Mouse (Mus musculus) heart, embryonic 16.5 days (tissue): ENCODE data around the gene Gatd1. TPM values are rescaled to one million over a fixed set of nuclear protein-coding genes. Genes with fewer than 3 reads are reported as not detected.

Experiments used
- ATAC-seq: fragments of 200-750 bp; cut with Nextera tagmentation; replicated peaks from 2 replicates; pipeline ENCODE4 v1.8.0; 2017; ENCODE audit warnings: moderate number of reproducible peaks; ENCODE audit not compliant: insufficient read depth, low FRiP score; ENCODE audit errors: extremely low read depth
- H3K27ac ChIP-seq: fragments of 300-500 bp; sonication (generic); 2 replicates; pipeline ENCODE4 v1.5.1; 2014; ENCODE audit warnings: mild to moderate bottlenecking, low read length, control low read depth, moderate library complexity
- H3K27me3 ChIP-seq: fragments of 300-500 bp; sonication (generic); 2 replicates; pipeline ENCODE4 v1.6.1; 2014; ENCODE audit warnings: low read length, mixed read lengths; ENCODE audit not compliant: control insufficient read depth, insufficient read depth
- H3K36me3 ChIP-seq: fragments of 300-500 bp; sonication (generic); 2 replicates; pipeline ENCODE4 v1.6.1; 2014; ENCODE audit not compliant: control insufficient read depth, insufficient read depth
- H3K4me1 ChIP-seq: fragments of 300-500 bp; sonication (generic); 2 replicates; pipeline ENCODE4 v1.6.1; 2014; ENCODE audit warnings: low read length, mixed read lengths; ENCODE audit not compliant: control insufficient read depth, insufficient read depth
- H3K4me2 ChIP-seq: fragments of 300-500 bp; sonication (generic); 2 replicates; pipeline ENCODE4 v1.6.1; 2014; ENCODE audit warnings: low read depth, mild to moderate bottlenecking, control low read depth, low read length
- H3K4me3 ChIP-seq: fragments of 300-500 bp; sonication (generic); 2 replicates; pipeline ENCODE4 v1.5.1; 2014; ENCODE audit warnings: mild to moderate bottlenecking, control low read depth, low read length
- H3K9ac ChIP-seq: fragments of 300-500 bp; sonication (generic); 2 replicates; pipeline ENCODE4 v1.6.1; 2014; ENCODE audit warnings: low read length, control low read depth
- H3K9me3 ChIP-seq: fragments of 300-500 bp; sonication (generic); replicated peaks from 2 replicates; pipeline ENCODE4 v1.6.1; 2016; ENCODE audit warnings: low read length; ENCODE audit not compliant: control insufficient read depth
- WGBS: fragments of 180-500 bp; shearing (Covaris S2); extraction: QIAGEN DNeasy Blood & Tissue Kit; methylation state at CpG from one replicate; pipeline ENCODE4 v1.1.7; 2014; 5-methylcytosine and 5-hydroxymethylcytosine counted together
- polyA plus RNA-seq: library from polyadenylated mRNA; unstranded; fragments of >200 nt; fragmentation: Nextera tagmentation; extraction: Ambion mirVana; gene quantifications from 2 replicates; pipeline ENCODE4 v1.2.1, GENCODE M21; 2015

Gene Gatd1
- polyA plus RNA-seq, 1 experiment from 2014 or later = 28.0 TPM

DNA sequence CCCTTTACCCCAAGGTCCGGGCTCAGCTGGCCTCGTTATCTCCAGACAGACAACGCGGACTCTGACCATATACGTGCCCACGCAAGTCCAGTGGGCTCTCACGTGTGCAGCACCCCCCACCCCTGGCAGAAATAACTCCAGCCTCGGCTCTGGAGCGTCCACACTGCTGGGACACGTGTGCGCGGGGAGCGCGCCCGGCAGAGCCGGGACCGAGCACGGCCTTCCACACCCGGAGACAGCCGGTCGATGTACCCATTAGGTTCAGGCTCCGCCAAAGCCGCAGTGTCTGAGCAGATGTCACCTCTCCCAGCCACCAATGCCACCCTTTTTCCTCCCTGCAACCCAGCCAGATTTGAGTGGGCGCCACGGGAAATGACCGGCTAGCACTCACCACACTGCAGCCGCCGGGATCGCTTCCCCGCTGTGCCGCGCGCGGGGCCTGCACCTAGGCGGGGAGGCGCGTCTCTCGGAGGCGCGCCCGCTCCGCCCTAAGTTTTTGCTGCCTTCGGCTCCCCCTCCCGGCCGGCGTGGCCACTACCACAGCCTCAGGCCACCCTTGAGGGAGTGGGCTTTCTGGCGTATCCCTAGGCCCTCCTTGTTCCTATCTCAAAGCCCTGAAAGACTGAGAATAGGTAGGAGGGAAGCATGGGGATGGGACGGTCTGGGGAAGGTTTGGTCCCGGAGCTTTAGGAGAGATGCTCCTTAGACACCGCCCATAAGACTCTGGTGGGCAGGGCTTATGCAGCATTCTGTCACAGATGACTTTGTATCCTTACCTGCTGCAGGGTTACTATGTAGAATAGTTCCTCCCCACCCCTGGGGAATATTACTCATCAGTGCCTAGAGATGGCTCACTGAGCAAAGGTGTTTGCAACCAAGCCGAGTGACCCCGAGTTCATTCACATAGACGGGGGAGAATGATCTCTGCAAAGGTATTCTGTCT lies 23.5 kb upstream of the Gatd1 start, which contains the start of gene Slc25a22:
Gene Slc25a22, minus strand, starts transcription at position 715 of the 943 bp plus-strand sequence.
- Histone ChIP-seq H3K27me3 (no peaks in the 10 kb centered on the region), H3K27ac (peak within 1 kb of the TSS; percentile 58; the same call in 1 of the 2 replicates), H3K36me3 (peaks cover 12% of the 10 kb centered on the region), H3K4me3 (peak within 1 kb of the TSS; percentile 74), H3K9me3 (no peaks in the 10 kb centered on the region), H3K9ac (peak within 1 kb of the TSS; percentile 77), H3K4me2 (peak within 1 kb of the TSS; percentile 74), H3K4me1 (peaks cover 29% of the 10 kb centered on the region)
- ATAC-seq = peak; percentile 81
- 6% methylated on average over 53 of the region's 53 CpGs for WGBS

GRCm38 (mm10) chr7:141436523-141436892 lies 22.6 kb upstream of the Gatd1 start:
- Histone ChIP-seq H3K9me3 (no peaks in the 10 kb centered on the region), H3K4me2 (peak overlapping the region; percentile 74), H3K36me3 (peaks cover 10% of the 10 kb centered on the region), H3K27ac (no peak overlapping the region), H3K4me1 (peaks cover 27% of the 10 kb centered on the region), H3K4me3 (peak overlapping the region; percentile 74), H3K9ac (peak overlapping the region; percentile 77), H3K27me3 (no peaks in the 10 kb centered on the region)
- 70% methylated on average over 2 of the region's 2 CpGs for WGBS
- ATAC-seq = no peak

DNA sequence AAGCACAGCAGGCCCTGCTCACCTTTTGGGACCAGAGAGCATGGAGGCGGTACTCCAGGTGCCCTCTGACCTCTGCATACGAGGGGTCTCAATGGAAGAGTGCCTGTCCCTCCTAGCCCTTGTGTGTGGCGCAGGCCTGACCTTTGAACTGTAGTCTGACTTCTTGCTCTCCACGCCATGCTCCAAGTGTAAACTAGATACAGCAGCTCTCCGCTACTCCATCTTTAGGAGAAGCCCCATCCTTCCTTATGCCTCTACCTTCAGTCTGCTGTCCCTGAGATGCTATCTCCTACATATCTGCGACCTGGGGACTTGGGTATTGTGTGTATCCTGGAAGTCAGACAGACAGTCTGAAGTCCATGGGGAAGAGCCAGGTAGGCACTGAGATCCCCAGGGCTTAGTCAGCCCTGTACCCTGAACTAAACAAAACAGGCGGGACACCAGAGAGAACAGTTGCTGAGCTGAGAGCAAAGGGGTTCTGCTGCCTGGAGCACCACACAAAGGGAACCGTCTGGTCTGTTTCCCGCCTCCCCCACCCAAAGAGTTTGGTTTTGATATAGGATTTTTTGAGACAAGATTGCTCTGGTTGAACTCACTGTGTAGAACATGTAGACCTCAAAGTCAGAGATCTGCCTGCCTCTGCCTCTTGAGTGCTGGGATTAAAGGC lies 22.1 kb upstream of the Gatd1 start:
- no peak for ATAC-seq
- Histone ChIP-seq H3K9me3 (no peaks in the 10 kb centered on the region), H3K4me3 (no peak overlapping the region), H3K27ac (no peak overlapping the region), H3K4me1 (peaks cover 27% of the 10 kb centered on the region), H3K27me3 (no peaks in the 10 kb centered on the region), H3K4me2 (no peak overlapping the region), H3K36me3 (peaks cover 12% of the 10 kb centered on the region), H3K9ac (no peak overlapping the region)
- WGBS = 84% methylated on average over 9 of the region's 9 CpGs

DNA sequence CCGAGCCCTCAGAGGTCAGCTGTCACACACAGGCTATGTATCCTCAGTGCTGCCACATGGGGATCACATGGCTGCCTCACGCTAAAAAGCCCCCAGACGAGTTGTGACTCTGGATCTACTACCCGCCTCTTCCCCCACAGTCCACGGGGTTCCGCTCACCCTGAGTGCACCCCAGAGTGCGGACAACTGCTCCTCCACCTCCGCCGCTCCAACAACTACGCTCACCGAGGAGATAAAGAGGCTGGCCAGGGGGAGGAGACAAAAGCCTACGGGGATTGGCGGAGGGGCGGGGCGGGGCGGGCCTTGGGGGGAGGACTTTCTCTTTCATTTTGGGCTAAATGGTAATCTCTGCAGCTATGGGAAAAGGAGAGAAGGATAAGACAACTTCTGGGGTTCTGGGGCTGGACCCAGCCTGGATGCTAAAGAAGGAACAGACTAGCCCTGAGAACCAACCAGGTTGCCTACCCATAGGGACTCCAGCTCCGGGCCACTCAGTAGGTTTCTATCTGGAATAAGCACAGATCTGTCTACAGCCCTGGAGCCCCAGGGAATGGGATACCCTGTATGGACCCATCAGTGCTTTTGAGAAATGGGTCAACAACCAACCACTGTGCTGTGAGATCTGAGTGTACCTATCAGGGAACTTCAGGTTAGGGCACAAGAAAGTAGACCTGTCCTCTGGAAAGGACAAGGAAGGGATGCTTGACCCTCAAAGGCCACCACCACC lies 21.4 kb upstream of the Gatd1 start:
- WGBS = 3% methylated on average over 17 of the region's 17 CpGs
- Histone ChIP-seq H3K27ac (peak overlapping the region; percentile 19), H3K36me3 (peaks cover 18% of the 10 kb centered on the region), H3K9me3 (no peaks in the 10 kb centered on the region), H3K27me3 (no peaks in the 10 kb centered on the region), H3K4me3 (peak overlapping the region; percentile 64), H3K4me1 (peaks cover 21% of the 10 kb centered on the region), H3K9ac (peak overlapping the region; percentile 73), H3K4me2 (peak overlapping the region; percentile 81)
- peak; percentile 43 for ATAC-seq

DNA sequence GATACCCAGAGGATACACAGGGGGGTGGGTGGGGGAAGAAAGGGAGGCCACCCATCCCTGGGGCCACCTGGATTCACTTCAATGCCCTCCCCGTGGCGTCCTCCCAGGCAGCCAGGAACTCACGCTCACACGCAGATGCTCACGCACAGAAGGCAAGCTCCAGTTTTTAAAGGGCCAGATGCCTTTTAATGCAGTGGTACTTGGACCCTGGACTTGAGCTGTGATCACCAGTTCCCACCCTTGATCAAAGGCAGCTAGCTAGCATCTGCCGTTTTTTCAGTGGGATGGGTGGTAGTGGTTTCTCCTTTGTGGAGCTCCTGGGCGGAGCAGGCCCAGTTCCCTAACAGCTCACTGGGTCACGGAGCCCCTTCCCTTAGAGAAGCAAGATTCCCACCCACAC lies 20.5 kb upstream of the Gatd1 start:
- Histone ChIP-seq H3K9me3 (no peaks in the 10 kb centered on the region), H3K36me3 (peaks cover 18% of the 10 kb centered on the region), H3K27me3 (no peaks in the 10 kb centered on the region), H3K9ac (peak overlapping the region; percentile 73), H3K4me2 (peak overlapping the region; percentile 81), H3K4me3 (peak overlapping the region; percentile 64), H3K4me1 (peaks cover 27% of the 10 kb centered on the region), H3K27ac (peak overlapping the region; percentile 19)
- ATAC-seq = no peak
- WGBS = 16% methylated on average over 8 of the region's 8 CpGs

DNA sequence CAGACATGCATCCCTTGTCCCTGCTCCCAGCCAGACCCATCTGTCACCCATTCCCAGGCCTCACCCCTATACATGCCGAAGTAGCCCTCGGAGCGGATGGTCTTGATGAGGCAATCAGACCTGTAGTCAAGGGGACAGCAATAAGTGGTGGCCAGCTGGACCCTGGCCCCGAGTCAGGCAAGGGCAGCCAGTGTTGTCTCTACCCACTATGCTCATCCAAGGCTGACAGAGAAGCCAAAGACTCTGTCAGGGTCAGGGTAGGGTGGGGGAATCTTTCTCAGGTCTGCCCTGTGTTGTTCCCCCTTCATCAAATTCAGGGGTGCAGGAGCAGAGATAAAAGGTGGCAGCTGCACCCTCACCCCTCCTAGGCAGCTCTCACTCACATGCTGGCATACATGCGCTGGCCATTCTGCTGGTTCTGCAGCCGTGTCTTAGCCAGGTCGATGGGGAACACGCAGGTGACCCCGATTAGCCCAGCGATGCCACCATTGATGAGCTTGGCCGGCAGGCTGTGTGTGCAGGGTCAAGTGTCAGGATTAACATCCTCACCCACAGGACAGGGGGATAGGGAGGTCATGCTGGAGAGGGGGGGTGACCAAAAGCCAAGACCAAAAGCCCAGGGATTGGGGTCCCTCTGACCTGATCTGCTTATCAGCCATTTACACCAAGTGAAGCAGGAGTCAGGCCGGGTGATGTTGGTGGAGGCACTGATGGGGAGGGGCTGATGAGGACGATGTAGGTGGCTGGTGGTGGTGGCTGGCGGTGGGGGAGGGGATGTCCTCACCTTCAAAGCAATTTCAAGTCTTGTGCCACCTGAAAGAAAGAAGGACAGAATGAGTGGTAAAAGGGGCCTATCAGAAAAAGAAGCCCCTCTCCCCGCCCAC lies 19.8 kb upstream of the Gatd1 start:
- 73% methylated on average over 15 of the region's 15 CpGs for WGBS
- Histone ChIP-seq H3K4me2 (peak overlapping the region; percentile 81), H3K27me3 (no peaks in the 10 kb centered on the region), H3K4me1 (peaks cover 32% of the 10 kb centered on the region), H3K36me3 (peaks cover 15% of the 10 kb centered on the region), H3K4me3 (peak overlapping the region; percentile 64), H3K9ac (peak overlapping the region; percentile 73), H3K27ac (0 out of 2 replicates have a peak overlapping the region, but pooled peaks have one; percentile 10), H3K9me3 (no peaks in the 10 kb centered on the region)
- no peak for ATAC-seq

- no peak overlapping the region for H3K27ac ChIP-seq
- H3K4me2 ChIP-seq = no peak overlapping the region
- H3K9ac ChIP-seq = no peak overlapping the region
- H3K4me1 ChIP-seq = peaks cover 35% of the 10 kb centered on the region
- WGBS = 92% methylated on average over 6 of the region's 6 CpGs
- ATAC-seq = no peak
- H3K27me3 ChIP-seq = no peaks in the 10 kb centered on the region
- H3K9me3 ChIP-seq = no peaks in the 10 kb centered on the region
- H3K4me3 ChIP-seq = no peak overlapping the region
- peaks cover 11% of the 10 kb centered on the region for H3K36me3 ChIP-seq
Measured at GRCm38 (mm10) chr7:141432741-141433516, 19.0 kb upstream of the Gatd1 start.
